Mouse (Mus musculus): Measurements from ENCODE around the gene Mymk. TPM values are rescaled to one million over a fixed set of nuclear protein-coding genes. Genes with fewer than 3 reads are reported as not detected.

Gene Mymk
- 0.61 and 0.81 TPM in 2 replicates for polyA plus RNA-seq (2012; rRNA removed)

GRCm38 (mm10) chr2:27071978-27072377, at the start of gene Mymk:
Mymk (minus strand) TSS chr2:27072179.
- H3K36me3 ChIP-seq (ENCODE audit: control insufficient read depth, insufficient read depth, low read length) = no peaks in the 10 kb centered on the region
- H3K27ac ChIP-seq (ENCODE audit: control insufficient read depth, insufficient read depth, low read length) = no peak within 1 kb of the TSS
- no peaks in the 10 kb centered on the region for H3K27me3 ChIP-seq (ENCODE audit: control insufficient read depth, insufficient read depth, low read length)
- no peak for DNase-seq
- 81% methylated on average over 2 of the region's 2 CpGs for WGBS
- H3K4me3 ChIP-seq (ENCODE audit: control insufficient read depth, insufficient read depth, low read length) = no peak within 1 kb of the TSS
- H3K4me1 ChIP-seq (replicated peaks; ENCODE audit: control insufficient read depth, insufficient read depth, low read length) = peaks cover 37% of the 10 kb centered on the region
- TF ChIP-seq POLR2A (IDR thresholded peaks at IDR 0.05; ENCODE audit: control insufficient read depth, extremely low read depth, insufficient read depth, low read length, poor library complexity) (no peak), CTCF (IDR thresholded peaks at IDR 0.05; ENCODE audit: borderline replicate concordance, control insufficient read depth, extremely low read depth, insufficient read depth, low read length, poor library complexity) (no peak)

GRCm38 (mm10) chr2:27120241-27120641, 48.3 kb upstream of the Mymk start:
- H3K4me3 ChIP-seq (ENCODE audit: control insufficient read depth, insufficient read depth, low read length) = no peak overlapping the region
- no peak for TF ChIP-seq CTCF (IDR thresholded peaks at IDR 0.05; ENCODE audit: borderline replicate concordance, control insufficient read depth, extremely low read depth, insufficient read depth, low read length, poor library complexity)
- TF ChIP-seq POLR2A (IDR thresholded peaks at IDR 0.05; ENCODE audit: control insufficient read depth, extremely low read depth, insufficient read depth, low read length, poor library complexity) = no peak
- DNase-seq = peak; percentile 55
- H3K4me1 ChIP-seq (replicated peaks; ENCODE audit: control insufficient read depth, insufficient read depth, low read length) = peaks cover 56% of the 10 kb centered on the region
- no peaks in the 10 kb centered on the region for H3K36me3 ChIP-seq (ENCODE audit: control insufficient read depth, insufficient read depth, low read length)
- H3K27ac ChIP-seq (ENCODE audit: control insufficient read depth, insufficient read depth, low read length) = peak overlapping the region; percentile 100
- 44% methylated on average over 8 of the region's 8 CpGs for WGBS
- no peaks in the 10 kb centered on the region for H3K27me3 ChIP-seq (ENCODE audit: control insufficient read depth, insufficient read depth, low read length)

DNA sequence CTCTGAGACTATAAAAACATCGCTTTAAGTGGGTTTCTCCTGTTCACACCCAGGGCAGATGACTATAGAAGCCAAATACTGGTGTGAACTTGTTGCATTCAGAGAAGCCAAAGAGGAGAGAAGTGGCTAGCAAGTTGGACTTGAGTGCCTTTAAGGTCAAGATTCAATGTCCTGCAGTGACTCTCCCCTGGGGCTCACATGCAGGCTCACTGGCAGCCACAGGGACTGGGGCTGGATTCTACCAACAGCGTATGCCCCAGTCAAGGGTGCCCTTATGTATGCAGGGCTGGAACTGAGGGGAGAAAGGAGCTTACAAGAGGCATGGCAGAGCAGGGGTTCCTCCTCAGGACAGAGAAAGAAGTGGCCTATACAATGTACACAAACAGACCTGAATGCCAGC, 47.8 kb upstream of the Mymk start:
- TF ChIP-seq CTCF (IDR thresholded peaks at IDR 0.05; ENCODE audit: borderline replicate concordance, control insufficient read depth, extremely low read depth, insufficient read depth, low read length, poor library complexity) = no peak
- no peak for TF ChIP-seq POLR2A (IDR thresholded peaks at IDR 0.05; ENCODE audit: control insufficient read depth, extremely low read depth, insufficient read depth, low read length, poor library complexity)
- no peak overlapping the region for H3K27ac ChIP-seq (ENCODE audit: control insufficient read depth, insufficient read depth, low read length)
- no peak overlapping the region for H3K4me3 ChIP-seq (ENCODE audit: control insufficient read depth, insufficient read depth, low read length)
- no peaks in the 10 kb centered on the region for H3K36me3 ChIP-seq (ENCODE audit: control insufficient read depth, insufficient read depth, low read length)
- 97% methylated on average over 2 of the region's 2 CpGs for WGBS
- no peaks in the 10 kb centered on the region for H3K27me3 ChIP-seq (ENCODE audit: control insufficient read depth, insufficient read depth, low read length)
- no peak for DNase-seq
- H3K4me1 ChIP-seq (replicated peaks; ENCODE audit: control insufficient read depth, insufficient read depth, low read length) = peaks cover 52% of the 10 kb centered on the region

DNA sequence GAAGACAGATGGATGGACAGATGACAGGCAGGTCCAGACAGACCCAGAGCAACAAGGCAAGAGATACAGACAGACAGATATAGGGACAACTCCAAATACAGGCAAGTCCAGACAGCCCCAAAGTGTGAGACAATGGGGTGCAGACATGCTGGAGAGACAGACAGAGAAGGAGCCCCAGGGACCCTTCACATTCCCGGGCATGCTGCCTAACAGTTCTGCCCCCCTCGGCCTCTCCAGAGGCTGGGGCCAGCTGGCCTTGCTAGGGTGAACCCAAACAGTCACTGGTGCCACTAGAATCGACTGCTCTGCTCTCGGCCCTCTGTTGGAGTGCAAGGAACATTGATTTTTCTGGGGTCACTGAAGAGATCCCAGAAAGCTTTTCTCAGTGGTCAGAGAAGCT, 46.5 kb upstream of the Mymk start:
- no peaks in the 10 kb centered on the region for H3K27me3 ChIP-seq (ENCODE audit: control insufficient read depth, insufficient read depth, low read length)
- 84% methylated on average over 4 of the region's 4 CpGs for WGBS
- peaks cover 44% of the 10 kb centered on the region for H3K4me1 ChIP-seq (replicated peaks; ENCODE audit: control insufficient read depth, insufficient read depth, low read length)
- DNase-seq = no peak
- H3K27ac ChIP-seq (ENCODE audit: control insufficient read depth, insufficient read depth, low read length) = no peak overlapping the region
- TF ChIP-seq POLR2A (IDR thresholded peaks at IDR 0.05; ENCODE audit: control insufficient read depth, extremely low read depth, insufficient read depth, low read length, poor library complexity) (no peak), CTCF (IDR thresholded peaks at IDR 0.05; ENCODE audit: borderline replicate concordance, control insufficient read depth, extremely low read depth, insufficient read depth, low read length, poor library complexity) (no peak)
- no peak overlapping the region for H3K4me3 ChIP-seq (ENCODE audit: control insufficient read depth, insufficient read depth, low read length)
- no peaks in the 10 kb centered on the region for H3K36me3 ChIP-seq (ENCODE audit: control insufficient read depth, insufficient read depth, low read length)

DNA sequence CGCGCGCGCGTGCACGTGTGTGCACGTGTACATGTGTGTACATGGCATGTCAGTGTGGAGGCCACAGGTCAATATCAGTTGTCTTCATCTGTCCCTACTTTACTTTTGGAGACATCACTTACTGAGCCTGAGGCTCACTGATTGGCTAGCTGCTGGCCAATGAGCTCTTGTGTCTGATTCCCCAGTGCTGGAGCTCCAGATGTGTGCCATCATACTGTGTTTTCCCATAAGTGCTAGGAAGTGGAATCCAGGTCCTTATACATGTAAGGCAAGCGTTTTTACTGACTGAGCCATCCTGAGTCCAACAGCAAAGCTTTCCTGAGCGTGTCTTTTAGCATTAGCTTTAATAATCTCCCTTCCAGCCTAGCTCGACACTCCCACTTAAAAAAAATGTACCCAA, 42.2 kb upstream of the Mymk start:
- no peaks in the 10 kb centered on the region for H3K27me3 ChIP-seq (ENCODE audit: control insufficient read depth, insufficient read depth, low read length)
- DNase-seq = no peak
- H3K36me3 ChIP-seq (ENCODE audit: control insufficient read depth, insufficient read depth, low read length) = no peaks in the 10 kb centered on the region
- H3K27ac ChIP-seq (ENCODE audit: control insufficient read depth, insufficient read depth, low read length) = no peak overlapping the region
- 97% methylated on average over 10 of the region's 10 CpGs for WGBS
- TF ChIP-seq CTCF (IDR thresholded peaks at IDR 0.05; ENCODE audit: borderline replicate concordance, control insufficient read depth, extremely low read depth, insufficient read depth, low read length, poor library complexity) = no peak
- TF ChIP-seq POLR2A (IDR thresholded peaks at IDR 0.05; ENCODE audit: control insufficient read depth, extremely low read depth, insufficient read depth, low read length, poor library complexity) = no peak
- H3K4me3 ChIP-seq (ENCODE audit: control insufficient read depth, insufficient read depth, low read length) = no peak overlapping the region
- peaks cover 21% of the 10 kb centered on the region for H3K4me1 ChIP-seq (replicated peaks; ENCODE audit: control insufficient read depth, insufficient read depth, low read length)

- Histone ChIP-seq H3K36me3 (ENCODE audit: control insufficient read depth, insufficient read depth, low read length) (no peaks in the 10 kb centered on the region), H3K27me3 (ENCODE audit: control insufficient read depth, insufficient read depth, low read length) (no peaks in the 10 kb centered on the region), H3K4me1 (replicated peaks; ENCODE audit: control insufficient read depth, insufficient read depth, low read length) (peaks cover 18% of the 10 kb centered on the region), H3K27ac (ENCODE audit: control insufficient read depth, insufficient read depth, low read length) (no peak overlapping the region), H3K4me3 (ENCODE audit: control insufficient read depth, insufficient read depth, low read length) (no peak overlapping the region)
- 89% methylated on average over 20 of the region's 20 CpGs for WGBS
- no peak for DNase-seq
- TF ChIP-seq CTCF (IDR thresholded peaks at IDR 0.05; ENCODE audit: borderline replicate concordance, control insufficient read depth, extremely low read depth, insufficient read depth, low read length, poor library complexity) = no peak
- TF ChIP-seq POLR2A (IDR thresholded peaks at IDR 0.05; ENCODE audit: control insufficient read depth, extremely low read depth, insufficient read depth, low read length, poor library complexity) = no peak
These were observed 40.6 kb upstream of the Mymk start for GRCm38 (mm10) chr2:27112585-27112984.

- H3K36me3 ChIP-seq (ENCODE audit: control insufficient read depth, insufficient read depth, low read length) = no peaks in the 10 kb centered on the region
- WGBS = 95% methylated on average over 5 of the region's 5 CpGs
- no peak for TF ChIP-seq CTCF (IDR thresholded peaks at IDR 0.05; ENCODE audit: borderline replicate concordance, control insufficient read depth, extremely low read depth, insufficient read depth, low read length, poor library complexity)
- TF ChIP-seq POLR2A (IDR thresholded peaks at IDR 0.05; ENCODE audit: control insufficient read depth, extremely low read depth, insufficient read depth, low read length, poor library complexity) = no peak
- no peak for DNase-seq
- no peak overlapping the region for H3K4me3 ChIP-seq (ENCODE audit: control insufficient read depth, insufficient read depth, low read length)
- no peaks in the 10 kb centered on the region; the same call in 1 of the 2 replicates for H3K27me3 ChIP-seq (ENCODE audit: control insufficient read depth, insufficient read depth, low read length)
- no peak overlapping the region for H3K27ac ChIP-seq (ENCODE audit: control insufficient read depth, insufficient read depth, low read length)
- H3K4me1 ChIP-seq (replicated peaks; ENCODE audit: control insufficient read depth, insufficient read depth, low read length) = peaks cover 24% of the 10 kb centered on the region
These were observed 37.1 kb upstream of the Mymk start for GRCm38 (mm10) chr2:27109052-27109451.
